Mouse (Mus musculus): ENCODE measurements around the gene Tmem179b.
A peak's percentile ranks its signal among the peaks of the same experiment; 100 is the strongest.

Tmem179b gene

DNA sequence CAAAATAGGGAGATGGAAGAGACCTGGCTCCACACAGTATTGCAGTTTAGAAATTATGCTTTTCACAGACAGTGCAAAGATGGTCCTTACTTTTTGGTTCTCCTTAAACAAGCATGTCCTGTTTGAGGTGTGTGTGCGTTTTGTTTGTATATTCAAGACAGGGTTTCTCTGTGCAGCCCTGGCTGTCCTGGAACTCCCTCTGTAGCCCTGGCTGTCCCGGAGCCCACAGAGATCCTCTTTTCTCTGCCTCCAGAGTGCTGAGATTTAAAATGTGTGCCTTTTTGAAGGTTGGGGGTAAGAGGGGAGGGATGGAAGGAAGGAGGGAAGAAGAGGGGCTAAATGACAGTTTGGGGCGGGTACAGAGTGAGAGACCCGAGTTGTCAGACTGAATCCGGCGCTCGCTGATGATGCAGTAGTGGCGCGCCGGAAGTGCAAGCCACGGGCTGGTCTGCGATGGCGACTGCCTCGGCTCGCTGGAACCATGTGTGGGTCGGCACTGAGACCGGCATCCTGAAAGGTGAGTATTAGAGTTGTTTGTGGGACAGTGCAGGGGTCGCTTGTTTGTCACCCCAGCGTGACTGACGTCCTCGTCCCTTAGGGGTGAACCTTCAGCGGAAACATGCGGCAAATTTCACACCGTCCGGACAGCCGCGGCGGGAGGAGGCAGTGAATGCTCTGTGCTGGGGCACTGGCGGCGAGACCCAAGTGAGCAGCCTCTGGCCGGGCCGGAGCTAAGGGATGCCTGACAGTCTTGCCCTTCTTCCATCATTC, 38.7 kb downstream of the Tmem179b start, which contains the start of gene Wdr74:
Gene Wdr74 (plus strand): TSS at position 439 of the 771 bp plus-strand sequence.
- peak; percentile 93 for DNase-seq (ENCODE audit: low read depth, low spot score)

DNA sequence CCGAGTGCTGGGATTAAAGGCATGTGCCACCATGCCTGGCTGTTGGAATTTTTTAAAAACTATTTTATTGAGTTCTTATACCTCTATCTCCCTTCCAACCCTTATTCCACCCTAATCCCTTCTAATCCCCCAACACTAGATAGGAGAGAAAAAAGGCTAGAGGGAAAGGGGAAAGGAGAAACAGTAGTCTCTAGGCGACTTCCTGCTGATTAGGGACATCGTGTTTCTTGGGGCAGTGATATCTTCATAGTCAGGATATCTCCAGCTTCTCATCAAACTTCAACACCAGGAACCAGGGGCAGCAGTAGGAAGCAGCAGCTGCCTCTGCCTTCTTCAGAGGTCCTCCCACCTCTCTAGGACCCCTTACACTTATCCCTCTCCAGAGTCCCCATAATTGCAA, 39.9 kb downstream of the Tmem179b start:
- DNase-seq (ENCODE audit: low read depth, low spot score): no peak

DNA sequence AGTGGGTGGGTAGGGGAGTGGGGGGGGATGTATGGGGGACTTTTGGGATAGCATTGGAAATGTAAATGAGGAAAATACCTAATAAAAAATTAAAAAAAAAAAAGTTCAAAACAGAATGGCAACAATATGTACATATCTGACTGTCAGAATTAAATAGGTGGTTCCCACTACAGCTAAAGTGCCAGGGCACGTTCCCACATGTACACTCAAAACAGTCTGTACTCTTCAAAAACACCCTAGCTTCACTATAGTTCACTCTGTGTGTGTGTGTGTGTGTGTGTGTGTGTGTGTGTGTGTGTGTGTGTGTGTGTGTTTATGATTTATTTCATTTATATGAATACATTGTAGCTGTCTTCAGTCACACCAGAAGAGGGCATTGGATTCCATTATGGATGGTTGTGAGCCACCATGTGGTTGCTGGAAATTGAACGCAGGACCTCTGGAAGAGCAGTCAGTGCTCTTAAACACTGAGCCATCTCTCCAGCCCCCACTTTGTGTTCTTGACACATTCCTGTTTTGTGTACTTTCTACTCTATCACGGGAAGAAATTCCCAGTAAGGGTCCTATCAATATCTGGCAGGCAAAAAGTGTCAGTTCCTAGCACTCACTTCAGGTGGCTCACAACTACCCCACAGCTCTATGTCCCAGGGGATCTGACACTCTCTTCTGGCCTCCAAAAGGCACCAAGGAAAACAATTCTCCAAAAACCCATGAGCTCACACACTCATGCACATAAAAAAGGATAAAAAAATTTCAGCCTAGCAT, 45.8 kb downstream of the Tmem179b start:
- peak; percentile 33 for DNase-seq (ENCODE audit: low read depth, low spot score)

DNA sequence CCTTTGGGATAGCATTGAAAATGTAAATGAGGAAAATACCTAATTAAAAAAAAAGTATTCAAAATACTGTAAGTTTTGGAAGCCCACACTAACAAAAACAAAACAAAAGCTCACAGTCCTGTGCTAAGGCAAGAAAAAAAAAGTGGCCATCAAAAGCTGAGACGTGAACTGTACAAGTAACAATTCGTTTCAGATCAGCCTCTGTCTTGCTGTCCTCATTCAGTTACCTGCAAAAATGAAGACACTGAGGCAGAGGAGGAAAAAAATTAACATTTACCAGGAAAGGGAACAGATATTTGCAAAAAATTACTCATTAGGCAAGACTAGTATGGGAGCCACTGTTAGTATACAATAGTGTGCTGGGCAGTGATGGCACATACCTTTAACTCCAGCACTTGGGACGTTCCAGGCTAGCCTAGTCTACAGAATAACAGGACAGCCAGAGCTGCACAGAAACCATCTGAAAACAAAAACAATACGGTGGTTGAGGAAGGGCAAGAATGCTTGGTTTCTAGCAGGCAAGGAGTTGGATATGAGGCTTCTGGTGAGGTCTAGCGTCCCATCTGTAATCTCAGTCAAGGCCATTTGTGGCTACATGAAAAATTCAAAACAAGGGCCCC, 46.7 kb downstream of the Tmem179b start:
- DNase-seq (ENCODE audit: low read depth, low spot score): peak; percentile 82

DNA sequence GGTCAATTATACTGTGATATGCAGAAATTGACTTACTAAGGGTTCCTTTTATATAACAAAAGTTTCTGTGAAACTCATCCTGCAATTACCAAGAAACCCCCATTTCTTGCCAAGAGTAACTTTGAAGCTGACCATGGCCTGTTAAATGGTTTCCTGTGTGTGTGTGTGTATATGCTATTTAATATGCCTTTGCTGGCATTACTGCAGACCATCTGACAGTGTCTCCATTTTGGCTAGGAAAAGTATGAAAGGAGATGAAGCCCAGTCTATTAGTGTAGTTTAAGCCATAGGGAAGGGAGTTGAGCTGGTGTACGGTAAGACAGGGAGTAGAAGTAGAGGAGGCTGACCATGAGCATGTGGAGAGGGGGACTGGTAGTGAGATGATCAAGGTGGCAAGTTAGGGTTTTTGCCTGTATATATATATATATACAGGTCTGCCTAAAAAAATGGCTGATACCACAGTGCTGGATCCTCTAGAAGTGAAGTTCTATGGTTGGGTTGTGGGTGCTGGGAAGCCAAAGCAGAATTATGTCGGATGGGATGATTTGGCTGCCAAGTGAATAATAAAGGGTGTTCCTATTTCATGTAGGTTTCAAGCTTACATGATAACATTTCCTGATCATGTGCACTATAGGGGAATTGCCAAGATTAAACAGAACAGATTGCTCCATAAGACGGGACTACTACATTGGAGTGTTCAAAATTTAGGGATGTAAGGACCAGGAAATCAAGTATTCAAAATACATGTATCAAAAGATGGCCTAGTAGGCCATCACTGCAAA, 47.5 kb downstream of the Tmem179b start:
- DNase-seq (ENCODE audit: low read depth, low spot score): peak; percentile 51

DNA sequence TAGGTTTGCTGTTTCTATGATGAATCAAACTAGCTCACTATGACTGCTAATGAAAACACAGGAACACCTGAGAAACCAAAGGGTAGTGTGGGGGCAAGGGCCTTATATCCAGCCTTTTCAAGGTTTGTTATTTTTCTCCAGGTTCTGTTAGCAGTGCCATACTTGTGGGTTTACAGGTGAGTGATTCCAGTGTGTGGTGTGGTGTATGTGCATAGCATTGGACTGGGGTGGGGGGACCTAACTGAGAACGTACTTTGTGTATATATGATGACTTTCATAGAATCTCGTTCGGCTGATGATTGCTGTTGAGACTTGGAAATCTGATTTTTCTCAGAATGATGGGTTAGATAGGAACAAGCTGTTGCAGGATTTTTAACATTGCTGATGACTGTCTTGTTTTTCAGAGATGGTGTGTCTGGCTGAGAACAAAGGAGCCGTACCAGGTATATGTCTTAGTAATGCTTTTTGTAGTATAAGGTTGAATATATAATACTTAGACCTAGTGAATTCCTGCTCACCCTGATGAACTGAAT, 49.1 kb downstream of the Tmem179b start:
- DNase-seq (ENCODE audit: low read depth, low spot score): peak; percentile 11

DNA sequence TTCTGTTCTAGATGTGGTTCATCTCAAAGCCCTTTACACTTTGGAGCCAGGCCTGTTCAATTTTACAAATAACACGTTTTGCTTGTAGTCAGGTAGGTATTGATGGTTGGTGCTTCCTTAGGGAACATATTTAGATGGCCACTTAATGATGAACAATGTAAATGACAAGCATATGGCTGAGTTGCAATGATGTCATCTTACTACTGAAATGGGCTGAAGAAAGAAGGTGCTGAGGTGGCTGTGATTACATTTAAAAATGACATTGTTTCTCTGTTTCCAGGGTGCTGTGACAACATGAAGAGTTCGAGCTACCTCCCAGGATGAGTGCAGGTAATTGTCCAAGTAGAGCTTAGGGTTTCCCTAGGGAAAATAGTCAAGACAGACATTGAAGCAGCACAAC, 49.9 kb downstream of the Tmem179b start:
- peak; percentile 22 for DNase-seq (ENCODE audit: low read depth, low spot score)

DNA sequence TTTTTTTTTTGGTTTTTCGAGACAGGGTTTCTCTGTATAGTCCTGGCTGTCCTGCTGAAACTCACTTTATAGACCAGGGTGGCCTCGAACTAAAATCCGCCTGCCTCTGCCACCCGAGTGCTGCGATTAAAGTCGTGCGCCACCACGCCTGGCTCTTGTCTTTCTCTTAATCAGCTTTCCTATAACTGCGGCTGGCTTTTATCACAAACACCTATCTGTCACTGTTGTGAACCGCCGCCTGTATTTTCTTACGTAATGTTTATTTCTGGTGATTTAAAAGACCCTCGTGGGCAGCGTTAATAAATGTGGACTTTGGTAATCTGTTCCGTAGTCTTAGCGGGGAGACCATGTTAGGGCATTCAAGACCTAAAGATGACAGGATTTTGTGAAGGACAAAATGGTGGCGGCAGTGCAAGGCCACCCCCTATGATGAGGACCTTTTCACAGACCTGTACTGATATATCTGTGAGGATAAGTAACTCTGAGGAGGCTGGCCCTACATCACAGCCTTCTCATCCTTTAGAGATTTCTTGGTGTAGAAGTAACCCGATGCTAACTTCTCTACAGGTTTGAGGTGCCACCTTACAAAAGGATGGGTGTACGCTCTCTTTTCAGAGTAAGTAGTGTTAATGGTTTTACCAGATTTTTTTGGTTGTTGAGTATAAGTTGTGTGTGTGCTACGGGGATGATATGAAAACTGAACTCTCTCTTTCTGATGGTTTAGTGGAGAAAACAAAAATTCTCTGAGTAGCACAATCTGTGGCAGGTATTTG, 50.5 kb downstream of the Tmem179b start:
- DNase-seq (ENCODE audit: low read depth, low spot score): peak; percentile 46

DNA sequence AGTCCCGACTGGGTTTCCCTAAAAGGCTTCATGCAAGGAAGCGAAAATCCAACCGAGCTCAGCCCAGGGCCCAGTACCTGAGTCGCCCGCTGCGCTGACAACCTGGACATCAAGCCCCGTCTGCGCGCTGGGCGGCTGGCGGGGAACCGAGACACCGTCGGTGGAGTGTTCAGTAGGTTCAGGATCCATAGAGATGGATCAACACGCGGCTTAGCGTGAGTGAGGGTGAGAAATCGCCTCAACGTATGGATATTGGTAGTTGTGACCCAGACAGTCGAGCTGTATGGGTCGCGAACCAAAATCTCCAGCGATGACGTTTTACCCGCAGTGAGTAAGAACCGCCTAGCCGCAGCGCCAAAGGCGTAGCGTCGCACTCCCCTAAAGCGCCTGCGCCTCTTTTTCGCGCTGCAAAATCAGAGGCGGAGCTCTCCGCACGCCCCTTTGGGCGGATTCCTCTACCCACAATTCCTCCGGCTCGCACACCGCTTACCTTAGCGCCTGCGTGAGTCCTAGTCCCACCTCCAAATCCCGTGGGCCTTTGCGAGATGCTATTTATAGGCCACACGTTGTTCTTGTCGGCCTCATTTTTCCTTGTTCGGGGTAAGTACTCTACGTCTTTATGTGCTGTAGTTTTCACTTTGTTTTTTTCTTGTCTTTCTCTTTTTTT, 51.2 kb downstream of the Tmem179b start, which contains the start of gene Slc3a2:
Gene Slc3a2 (minus strand): TSS at position 463 of the 667 bp plus-strand sequence.
- DNase-seq (ENCODE audit: low read depth, low spot score): peak; percentile 99

DNA sequence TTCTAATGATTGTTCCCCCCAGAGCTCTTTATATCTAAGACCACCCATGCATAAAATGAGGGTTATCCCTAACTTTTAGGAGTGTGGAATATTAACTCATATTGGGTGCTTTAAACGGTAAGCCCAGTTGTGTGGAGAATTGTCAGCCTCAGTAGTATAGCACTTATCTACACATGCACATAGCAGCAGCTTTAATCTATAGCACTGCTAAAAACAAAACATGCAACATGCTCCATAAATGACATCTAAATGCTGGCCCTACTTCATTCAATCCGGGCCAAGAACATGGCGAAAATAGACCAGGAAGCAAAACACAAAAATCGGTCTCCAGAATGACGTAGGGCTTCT, 51.7 kb downstream of the Tmem179b start:
- DNase-seq (ENCODE audit: low read depth, low spot score): no peak

Data from R1 (cell line).